Mouse (Mus musculus) stomach, adult 2 months (tissue): Measurements from ENCODE around the gene Podnl1. TPM values are rescaled to one million over a fixed set of nuclear protein-coding genes. Genes with fewer than 3 reads are reported as not detected.

ENCODE experiments used
- polyA plus RNA-seq: library from polyadenylated mRNA; depleted of rRNA; stranded (reverse); fragments of >200 nt; gene quantifications from 2 replicates; pipeline ENCODE4 v1.2.3, GENCODE M21; 2012; rRNA removed

The Podnl1 gene
- polyA plus RNA-seq, result 0.61 and 0.99 TPM in 2 replicates

DNA sequence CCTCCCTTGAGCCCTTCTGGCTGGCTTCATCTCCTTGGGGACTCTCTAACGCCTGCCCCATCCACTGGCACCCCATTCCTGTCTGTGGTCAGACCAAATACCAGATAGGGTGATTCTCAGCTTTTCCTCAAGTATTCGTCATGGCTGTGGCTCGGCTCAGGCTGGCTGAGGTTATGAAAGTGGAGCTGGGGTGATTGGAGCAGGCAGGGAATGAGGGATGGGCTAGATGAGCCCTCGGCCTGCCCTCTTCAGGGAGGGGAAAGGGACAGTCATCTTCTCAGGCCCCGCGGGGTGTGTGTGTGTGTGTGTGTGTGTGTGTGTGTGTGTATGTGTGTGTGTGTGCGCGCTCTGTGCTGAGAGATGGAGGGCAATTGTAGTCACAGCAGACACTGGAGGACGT is at the start of gene Podnl1:
TSS of gene Podnl1 (plus strand) at position 334 of the 400 bp plus-strand sequence.

DNA sequence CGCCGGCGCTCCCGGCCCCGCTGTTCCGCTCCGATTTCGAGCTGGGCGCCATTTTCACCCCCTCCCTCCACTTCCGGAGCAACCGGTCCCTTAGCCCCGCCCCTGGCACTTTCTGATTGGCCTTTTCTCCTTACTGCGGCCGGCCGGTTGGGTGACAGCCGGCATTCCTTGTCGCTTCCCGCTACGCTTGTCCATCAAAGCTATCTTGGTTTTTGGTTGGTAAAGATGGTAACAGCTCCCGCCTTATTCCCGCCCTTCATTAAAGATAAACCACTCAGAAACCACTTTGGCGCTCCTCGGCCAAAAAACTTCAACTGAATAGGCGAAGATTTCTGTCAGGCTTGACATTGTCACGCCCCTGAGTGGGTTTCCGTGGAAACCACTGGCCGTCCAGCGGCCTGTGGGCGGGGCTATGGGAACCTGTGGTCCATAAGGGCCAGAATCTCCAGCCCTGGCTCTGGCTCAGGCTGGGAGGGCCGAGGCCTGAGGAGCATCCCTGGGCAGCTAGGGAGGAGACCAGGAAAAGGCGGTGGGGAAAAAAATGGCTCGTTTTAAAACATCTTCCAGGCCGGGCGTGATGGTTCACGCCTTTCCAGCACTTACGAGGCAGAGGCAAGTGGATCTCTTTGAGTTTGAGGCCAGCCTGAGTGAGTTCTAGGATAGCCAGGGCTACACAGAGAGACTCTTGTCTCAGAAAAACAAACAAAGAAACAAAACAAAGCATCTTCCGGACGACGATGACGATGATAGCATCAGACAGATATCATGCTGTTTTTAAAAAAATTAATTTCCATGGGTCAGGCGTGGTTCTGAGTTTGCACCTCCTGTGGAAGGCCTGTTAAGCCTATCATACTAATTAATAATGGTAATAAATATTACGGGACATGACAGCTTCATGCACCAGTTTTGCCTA is 20.8 kb upstream of the Podnl1 start, which contains the start of gene Dcaf15:
TSS of gene Dcaf15 (minus strand) at position 72 of the 913 bp plus-strand sequence.

DNA sequence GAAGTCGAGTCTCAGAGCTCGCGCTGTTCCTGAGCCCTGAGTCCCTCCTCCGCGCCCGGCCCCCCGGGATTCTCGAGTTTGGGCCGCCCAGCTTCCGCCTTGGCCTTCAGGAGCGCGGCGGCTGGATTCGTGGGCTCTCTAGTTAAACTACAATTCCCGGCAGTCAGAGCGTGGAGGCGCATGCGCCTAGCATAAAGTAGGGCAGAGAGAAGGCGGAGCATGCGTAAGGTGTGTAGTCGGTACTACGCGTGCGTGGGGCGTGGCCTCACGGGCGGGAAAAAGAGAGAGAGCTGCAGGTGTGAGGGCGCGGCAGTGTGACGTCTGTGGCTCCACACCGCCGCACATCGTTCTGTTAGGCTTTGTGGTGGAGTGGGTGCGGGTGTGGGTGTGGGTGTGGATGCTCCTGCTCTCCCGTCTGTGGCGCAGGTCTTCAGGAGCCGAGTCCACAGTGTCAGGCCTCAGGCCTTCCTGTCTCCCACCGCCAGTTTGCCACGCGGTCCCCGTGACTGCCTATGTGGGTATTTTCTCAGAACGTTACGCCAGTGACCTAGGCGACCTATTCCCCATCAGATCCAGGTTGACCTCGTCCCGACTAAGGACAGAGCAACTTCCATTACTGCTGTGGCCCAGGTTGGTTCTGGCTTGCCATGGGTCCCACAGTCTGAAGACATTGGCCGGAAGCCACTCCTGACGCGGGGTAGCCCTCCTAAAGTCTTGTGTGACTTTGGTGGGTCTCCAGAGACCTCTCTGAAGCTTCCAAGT is 22.2 kb downstream of the Podnl1 start, which contains the start of the genes Cc2d1a and 4930432K21Rik:
TSS of gene Cc2d1a (minus strand) at position 168 of the 762 bp plus-strand sequence.
TSS of gene 4930432K21Rik (plus strand) at position 257 of the 762 bp plus-strand sequence.

Other genes starting within 250 kb of the Podnl1 start
- gene Adgrl1, start 225.9 kb upstream of the Podnl1 start, polyA plus RNA-seq, result 10.3 and 14.2 TPM in 2 replicates
- gene Gm10644, start 170.8 kb upstream of the Podnl1 start, polyA plus RNA-seq, result 0.30 and 0.56 TPM in 2 replicates
- 8.1 and 10.6 TPM in 2 replicates for gene Asf1b, start 170.5 kb upstream of the Podnl1 start, polyA plus RNA-seq
- 27.2 and 27.6 TPM in 2 replicates for gene Prkaca, start 153.0 kb upstream of the Podnl1 start, polyA plus RNA-seq
- 32.0 and 40.5 TPM in 2 replicates for gene Samd1, start 128.3 kb upstream of the Podnl1 start, polyA plus RNA-seq
- 0.24 and 0.40 TPM in 2 replicates for gene 1700067K01Rik, start 124.5 kb upstream of the Podnl1 start, polyA plus RNA-seq
- 17.9 and 33.1 TPM in 2 replicates for gene 2210011C24Rik, start 113.8 kb upstream of the Podnl1 start, polyA plus RNA-seq
- 1.7 and 1.8 TPM in 2 replicates for gene Palm3, start 104.5 kb upstream of the Podnl1 start, polyA plus RNA-seq
- 0.48 and 0.91 TPM in 2 replicates for gene Il27ra, start 83.4 kb upstream of the Podnl1 start, polyA plus RNA-seq
- gene Rln3, start 81.0 kb upstream of the Podnl1 start, polyA plus RNA-seq, result 0.22 and 0.30 TPM in 2 replicates
- gene Gm10643, start 60.9 kb upstream of the Podnl1 start, polyA plus RNA-seq, result 0.11 and 0.22 TPM in 2 replicates
- gene Rfx1, start 59.2 kb upstream of the Podnl1 start, polyA plus RNA-seq, result 12.3 and 13.3 TPM in 2 replicates
- gene Dcaf15, start 21.2 kb upstream of the Podnl1 start, polyA plus RNA-seq, result 24.1 and 24.4 TPM in 2 replicates
- 25.5 and 27.2 TPM in 2 replicates for gene Cc2d1a, start 21.9 kb downstream of the Podnl1 start, polyA plus RNA-seq
- gene 4930432K21Rik, start 22.0 kb downstream of the Podnl1 start, polyA plus RNA-seq, result 0.05 and 0.38 TPM in 2 replicates
- gene Nanos3, start 59.2 kb downstream of the Podnl1 start, polyA plus RNA-seq, result 0.49 and 1.1 TPM in 2 replicates
- 12.3 and 16.5 TPM in 2 replicates for gene Zswim4, start 111.1 kb downstream of the Podnl1 start, polyA plus RNA-seq
- gene D8Ertd738e, start 123.7 kb downstream of the Podnl1 start, polyA plus RNA-seq, result 38.9 and 57.5 TPM in 2 replicates
- gene Mri1, start 131.3 kb downstream of the Podnl1 start, polyA plus RNA-seq, result 38.2 and 98.1 TPM in 2 replicates
- 5.5 and 12.7 TPM in 2 replicates for gene Ccdc130, start 144.4 kb downstream of the Podnl1 start, polyA plus RNA-seq